Mouse (Mus musculus) forebrain, embryonic 15.5 days (tissue): ENCODE results near the gene Sema5b. TPM values are rescaled to one million over a fixed set of nuclear protein-coding genes. Genes with fewer than 3 reads are reported as not detected.
A peak's percentile ranks its signal among the peaks of the same experiment; 100 is the strongest.
"Not testable (repeated sequence)": the region's sequence is repeated elsewhere in the genome, so short reads cannot be mapped to it uniquely, and the experiment has no call there.

Source experiments
- ATAC-seq: fragments of 200-750 bp; cut with Nextera tagmentation; replicated peaks from 2 replicates; pipeline ENCODE4 v1.8.0; 2017; ENCODE audit warnings: mild to moderate bottlenecking, moderate TSS enrichment, moderate library complexity
- H3K27ac ChIP-seq: fragments of 300-500 bp; sonication (generic); replicated peaks from 2 replicates; pipeline ENCODE4 v1.5.1; 2015; ENCODE audit warnings: mild to moderate bottlenecking, inconsistent platforms
- H3K27me3 ChIP-seq: fragments of 300-500 bp; sonication (generic); 2 replicates; pipeline ENCODE4 v1.6.1; 2015; ENCODE audit warnings: inconsistent platforms
- H3K36me3 ChIP-seq: fragments of 300-500 bp; sonication (generic); 2 replicates; pipeline ENCODE4 v1.6.1; 2015; ENCODE audit warnings: mild to moderate bottlenecking, inconsistent platforms
- H3K4me1 ChIP-seq: fragments of 300-500 bp; sonication (generic); 2 replicates; pipeline ENCODE4 v1.6.1; 2015; ENCODE audit warnings: inconsistent platforms
- H3K4me2 ChIP-seq: fragments of 300-500 bp; sonication (generic); replicated peaks from 2 replicates; pipeline ENCODE4 v1.6.1; 2015; ENCODE audit warnings: mild to moderate bottlenecking, inconsistent platforms
- H3K4me3 ChIP-seq: fragments of 300-500 bp; sonication (generic); 2 replicates; pipeline ENCODE4 v1.5.1; 2015; ENCODE audit warnings: mild to moderate bottlenecking, inconsistent platforms
- H3K9ac ChIP-seq: fragments of 300-500 bp; sonication (generic); replicated peaks from 2 replicates; pipeline ENCODE4 v1.6.1; 2015; ENCODE audit warnings: mild to moderate bottlenecking, inconsistent platforms
- H3K9me3 ChIP-seq: fragments of 300-500 bp; sonication (generic); 2 replicates; pipeline ENCODE4 v1.6.1; 2016; ENCODE audit warnings: inconsistent platforms
- WGBS: fragments of 180-500 bp; shearing (Covaris S2); methylation state at CpG from one replicate; pipeline ENCODE4 v1.1.7; 2015; ENCODE audit warnings: mixed read lengths; 5-methylcytosine and 5-hydroxymethylcytosine counted together
- polyA plus RNA-seq: library from polyadenylated mRNA; unstranded; fragments of >200 nt; fragmentation: Nextera tagmentation; extraction: Ambion mirVana; gene quantifications from 2 replicates; pipeline ENCODE4 v1.2.1, GENCODE M21; 2015

The Sema5b gene
- polyA plus RNA-seq, 1 experiment from 2014 or later, result 31.5 TPM

- Histone ChIP-seq H3K4me2 (no peak overlapping the region), H3K4me3 (no peak overlapping the region), H3K36me3 (no peaks in the 10 kb centered on the region), H3K4me1 (peaks cover 31% of the 10 kb centered on the region), H3K9me3 (no peaks in the 10 kb centered on the region), H3K27me3 (no peaks in the 10 kb centered on the region), H3K27ac (no peak overlapping the region), H3K9ac (no peak overlapping the region)
- ATAC-seq, result no peak; the same call in 1 of the 2 replicates
- WGBS, result 61% methylated on average over 6 of the region's 6 CpGs
These were observed 20.6 kb downstream of the Sema5b start for GRCm38 (mm10) chr16:35561541-35561940.

GRCm38 (mm10) chr16:35564246-35564905 lies 23.4 kb downstream of the Sema5b start:
- H3K9me3 ChIP-seq, result no peaks in the 10 kb centered on the region
- no peak overlapping the region for H3K4me3 ChIP-seq
- H3K27ac ChIP-seq, result peak overlapping the region; percentile 78
- no peaks in the 10 kb centered on the region for H3K27me3 ChIP-seq
- peak overlapping the region; percentile 22 for H3K4me2 ChIP-seq
- 29% methylated on average over 22 of the region's 22 CpGs for WGBS
- H3K4me1 ChIP-seq, result peaks cover 40% of the 10 kb centered on the region
- no peaks in the 10 kb centered on the region for H3K36me3 ChIP-seq
- peak; percentile 63 for ATAC-seq
- H3K9ac ChIP-seq, result no peak overlapping the region

- not testable (repeated sequence) for H3K36me3 ChIP-seq, H3K27ac ChIP-seq, H3K27me3 ChIP-seq, H3K9me3 ChIP-seq, H3K9ac ChIP-seq, H3K4me2 ChIP-seq, ATAC-seq, H3K4me3 ChIP-seq
- 94% methylated on average over 5 of the region's 5 CpGs for WGBS
- peaks cover 49% of the 10 kb centered on the region for H3K4me1 ChIP-seq
These were observed 24.7 kb downstream of the Sema5b start for GRCm38 (mm10) chr16:35565601-35566000.

GRCm38 (mm10) chr16:35568225-35568880 lies 27.4 kb downstream of the Sema5b start:
- H3K4me1 ChIP-seq, result peaks cover 47% of the 10 kb centered on the region
- H3K27me3 ChIP-seq, result no peaks in the 10 kb centered on the region
- no peak overlapping the region for H3K9ac ChIP-seq
- ATAC-seq, result no peak
- H3K4me2 ChIP-seq, result no peak overlapping the region
- H3K36me3 ChIP-seq, result no peaks in the 10 kb centered on the region
- no peaks in the 10 kb centered on the region for H3K9me3 ChIP-seq
- 65% methylated on average over 15 of the region's 15 CpGs for WGBS
- H3K27ac ChIP-seq, result 0 out of 2 replicates have a peak overlapping the region, but pooled peaks have one; percentile 9
- no peak overlapping the region for H3K4me3 ChIP-seq

- peaks cover 48% of the 10 kb centered on the region for H3K4me1 ChIP-seq
- H3K4me3 ChIP-seq, result no peak overlapping the region
- ATAC-seq, result no peak
- H3K27me3 ChIP-seq, result no peaks in the 10 kb centered on the region
- 72% methylated on average over 2 of the region's 2 CpGs for WGBS
- no peak overlapping the region for H3K9ac ChIP-seq
- no peak overlapping the region for H3K4me2 ChIP-seq
- H3K27ac ChIP-seq, result 0 out of 2 replicates have a peak overlapping the region, but pooled peaks have one; percentile 29
- H3K36me3 ChIP-seq, result no peaks in the 10 kb centered on the region
- H3K9me3 ChIP-seq, result no peaks in the 10 kb centered on the region
These were observed 28.4 kb downstream of the Sema5b start for GRCm38 (mm10) chr16:35569347-35569746.

- Histone ChIP-seq H3K4me2 (no peak overlapping the region), H3K9ac (no peak overlapping the region), H3K27me3 (no peaks in the 10 kb centered on the region), H3K27ac (peak overlapping the region; percentile 29; the same call in 1 of the 2 replicates), H3K36me3 (no peaks in the 10 kb centered on the region), H3K9me3 (no peaks in the 10 kb centered on the region), H3K4me1 (peaks cover 47% of the 10 kb centered on the region), H3K4me3 (no peak overlapping the region)
- WGBS, result 63% methylated on average over 9 of the region's 9 CpGs
- no peak for ATAC-seq
These were observed 28.8 kb downstream of the Sema5b start for GRCm38 (mm10) chr16:35569758-35570157.

GRCm38 (mm10) chr16:35570627-35571026 lies 29.7 kb downstream of the Sema5b start:
- 0 out of 2 replicates have a peak, but pooled peaks have one; percentile 33 for ATAC-seq
- H3K4me1 ChIP-seq, result peaks cover 50% of the 10 kb centered on the region
- 0 out of 2 replicates have a peak overlapping the region, but pooled peaks have one; percentile 1 for H3K27ac ChIP-seq
- no peak overlapping the region; the same call in 1 of the 2 replicates for H3K9ac ChIP-seq
- H3K4me2 ChIP-seq, result peak overlapping the region; percentile 22
- no peaks in the 10 kb centered on the region for H3K27me3 ChIP-seq
- 34% methylated on average over 12 of the region's 12 CpGs for WGBS
- peak overlapping the region; percentile 14; the same call in 1 of the 2 replicates for H3K4me3 ChIP-seq
- H3K36me3 ChIP-seq, result no peaks in the 10 kb centered on the region
- no peaks in the 10 kb centered on the region for H3K9me3 ChIP-seq

- ATAC-seq, result no peak
- H3K27me3 ChIP-seq, result no peaks in the 10 kb centered on the region
- no peak overlapping the region for H3K4me3 ChIP-seq
- H3K36me3 ChIP-seq, result no peaks in the 10 kb centered on the region
- H3K4me1 ChIP-seq, result peaks cover 54% of the 10 kb centered on the region
- H3K4me2 ChIP-seq, result no peak overlapping the region
- no peaks in the 10 kb centered on the region for H3K9me3 ChIP-seq
- WGBS, result 95% methylated on average over 3 of the region's 3 CpGs
- no peak overlapping the region for H3K27ac ChIP-seq
- H3K9ac ChIP-seq, result no peak overlapping the region
These were observed 32.6 kb downstream of the Sema5b start for GRCm38 (mm10) chr16:35573586-35573985.

- no peak overlapping the region for H3K27ac ChIP-seq
- no peak for ATAC-seq
These were observed 36.4 kb downstream of the Sema5b start for GRCm38 (mm10) chr16:35577181-35577941.

GRCm38 (mm10) chr16:35581299-35581698 lies 40.4 kb downstream of the Sema5b start:
- H3K9me3 ChIP-seq, result no peaks in the 10 kb centered on the region
- ATAC-seq, result peak; percentile 77
- peak overlapping the region; percentile 39 for H3K9ac ChIP-seq
- H3K27ac ChIP-seq, result peak overlapping the region; percentile 91
- 9% methylated on average over 7 of the region's 7 CpGs for WGBS
- no peaks in the 10 kb centered on the region for H3K27me3 ChIP-seq
- no peak overlapping the region for H3K4me2 ChIP-seq
- H3K36me3 ChIP-seq, result no peaks in the 10 kb centered on the region
- H3K4me1 ChIP-seq, result peaks cover 63% of the 10 kb centered on the region
- H3K4me3 ChIP-seq, result no peak overlapping the region

More at GRCm38 (mm10) chr16:35577181-35577941, 36.4 kb downstream of the Sema5b start:
- Histone ChIP-seq H3K9me3 (no peaks in the 10 kb centered on the region), H3K4me2 (no peak overlapping the region), H3K36me3 (no peaks in the 10 kb centered on the region), H3K9ac (no peak overlapping the region), H3K4me1 (peaks cover 61% of the 10 kb centered on the region), H3K27me3 (no peaks in the 10 kb centered on the region), H3K4me3 (no peak overlapping the region)
- WGBS, result 88% methylated on average over 11 of the region's 11 CpGs

- 68% methylated on average over 4 of the region's 4 CpGs for WGBS
- no peak overlapping the region for H3K27ac ChIP-seq
- no peak overlapping the region for H3K4me2 ChIP-seq
- H3K4me1 ChIP-seq, result peaks cover 75% of the 10 kb centered on the region
- no peaks in the 10 kb centered on the region for H3K27me3 ChIP-seq
- ATAC-seq, result no peak
- no peaks in the 10 kb centered on the region for H3K36me3 ChIP-seq
- no peaks in the 10 kb centered on the region for H3K9me3 ChIP-seq
- H3K9ac ChIP-seq, result no peak overlapping the region
- H3K4me3 ChIP-seq, result no peak overlapping the region
These were observed 42.7 kb downstream of the Sema5b start for GRCm38 (mm10) chr16:35583551-35584080.
